Mouse (Mus musculus) megakaryocyte progenitor cell, adult 5-6 weeks (primary cell): ENCODE measurements around the gene Camkk2. TPM values are rescaled to one million over a fixed set of nuclear protein-coding genes. Genes with fewer than 3 reads are reported as not detected.
A peak's percentile ranks its signal among the peaks of the same experiment; 100 is the strongest.

Experiments
- ATAC-seq: replicated peaks from 2 replicates; pipeline ENCODE4 v1.8.0; 2016; ENCODE audit warnings: mild to moderate bottlenecking, moderate TSS enrichment, inconsistent platforms; ENCODE audit not compliant: poor library complexity
- total RNA-seq, 2 experiments: library from RNA; stranded (forward) in 1 of 2; stranded (reverse) in 1 of 2; fragments of 157-497, 149-512 nt in 1 of 2; fragments of 200-1000 nt in 1 of 2; gene quantifications; 2 replicates each; pipeline versions ENCODE4 v1.2.3 to v1.2.4; 2015 to 2017

Gene Camkk2
- 29.4 and 30.7 TPM in 2 replicates for total RNA-seq (2015)
- 23.2 and 34.3 TPM in 2 replicates for total RNA-seq (2017)

- ATAC-seq: peak; percentile 64
These were observed at the start of gene Camkk2 for GRCm38 (mm10) chr5:122779277-122779834. TSS of gene Camkk2 (minus strand) at chr5:122779409.

- ATAC-seq: no peak
These were observed 45.9 kb upstream of the Camkk2 start for GRCm38 (mm10) chr5:122825099-122825498.

GRCm38 (mm10) chr5:122824450-122824849 is 45.2 kb upstream of the Camkk2 start:
- ATAC-seq: no peak

GRCm38 (mm10) chr5:122823976-122824375 is 44.8 kb upstream of the Camkk2 start:
- ATAC-seq: no peak

GRCm38 (mm10) chr5:122822441-122822840 is 43.2 kb upstream of the Camkk2 start:
- no peak for ATAC-seq

- peak; percentile 35 for ATAC-seq
These were observed 42.3 kb upstream of the Camkk2 start for GRCm38 (mm10) chr5:122821524-122821885.

- peak; percentile 96 for ATAC-seq
These were observed 41.7 kb upstream of the Camkk2 start, which contains the start of gene Anapc5 for GRCm38 (mm10) chr5:122820777-122821523. TSS of gene Anapc5 (minus strand) at chr5:122821339.

GRCm38 (mm10) chr5:122812699-122813098 is 33.5 kb upstream of the Camkk2 start:
- no peak for ATAC-seq

GRCm38 (mm10) chr5:122811364-122812079 is 32.3 kb upstream of the Camkk2 start:
- ATAC-seq: peak; percentile 98

- ATAC-seq: no peak
These were observed 26.3 kb upstream of the Camkk2 start for GRCm38 (mm10) chr5:122805503-122805902.

- no peak for ATAC-seq
These were observed 23.5 kb upstream of the Camkk2 start for GRCm38 (mm10) chr5:122802706-122803105.

- no peak for ATAC-seq
These were observed 22.5 kb upstream of the Camkk2 start for GRCm38 (mm10) chr5:122801684-122802083.

GRCm38 (mm10) chr5:122800345-122801010 is 21.3 kb upstream of the Camkk2 start:
- no peak for ATAC-seq

GRCm38 (mm10) chr5:122799379-122800344 is 20.5 kb upstream of the Camkk2 start:
- no peak for ATAC-seq

GRCm38 (mm10) chr5:122798557-122799378 is 19.6 kb upstream of the Camkk2 start:
- peak; percentile 95 for ATAC-seq

- no peak for ATAC-seq
These were observed 18.7 kb upstream of the Camkk2 start for GRCm38 (mm10) chr5:122797866-122798265.

GRCm38 (mm10) chr5:122788696-122789095 is 9.5 kb upstream of the Camkk2 start:
- 0 out of 2 replicates have a peak, but pooled peaks have one; percentile 17 for ATAC-seq

GRCm38 (mm10) chr5:122786035-122786819 is 7.0 kb upstream of the Camkk2 start:
- no peak for ATAC-seq
